ENCODE assay signal across 11 mouse cellular contexts in the genomic region with DNA sequence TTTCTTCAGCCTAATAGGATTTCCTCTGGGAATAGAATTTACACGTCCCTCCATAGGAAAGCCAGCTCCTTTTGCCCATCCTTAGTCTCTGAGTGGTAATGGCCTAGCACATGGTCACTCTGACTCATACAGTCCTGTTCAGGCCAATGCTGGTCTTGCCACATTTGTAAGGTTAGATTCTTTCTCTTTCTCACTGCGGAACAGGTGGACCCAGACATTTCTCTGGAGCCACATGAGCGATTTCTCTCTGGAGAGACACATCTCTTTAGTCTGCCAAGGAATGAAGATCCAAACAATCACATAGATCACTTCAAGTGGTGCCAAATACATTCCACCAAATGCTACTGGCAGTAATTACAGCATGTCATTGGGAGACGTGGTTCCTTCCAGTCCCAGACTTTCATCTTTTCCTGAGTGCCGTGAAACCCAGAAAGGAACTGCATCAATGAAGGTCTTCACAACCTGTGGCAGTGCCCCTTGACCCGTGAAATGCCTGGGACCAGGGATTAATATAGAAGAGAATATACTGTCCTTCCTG. TPM values are rescaled to one million over a fixed set of nuclear protein-coding genes. Genes with fewer than 3 reads are reported as not detected.
DNase-seq lines count a peak whose midpoint lies in the region; ATAC-seq lines count a peak whose summit lies in the region.
"Had no signal": no experiment of that assay in that cellular context is flagged by ENCODE, and none has a peak within 500 bp of the region (broad histone marks: within the 10 kb centered on the region; RNA-seq: fewer than 3 reads in every experiment).

No protein-coding gene starts in this region.

- peaks cover 14% of the 10 kb centered on the region for H3K27me3 ChIP-seq in heart, embryonic 13.5 days (replicated peaks)
- H3K27me3 ChIP-seq in hindbrain, embryonic 12.5 days = no peaks in the 10 kb centered on the region
- H3K27me3 ChIP-seq in midbrain, embryonic 16.5 days (ENCODE audit: control insufficient read depth, insufficient read depth, low read depth, low read length) = no peaks in the 10 kb centered on the region

- H3K36me3 ChIP-seq in heart, embryonic 13.5 days = no peaks in the 10 kb centered on the region
- H3K36me3 ChIP-seq in hindbrain, embryonic 12.5 days = no peaks in the 10 kb centered on the region
- H3K36me3 ChIP-seq in midbrain, embryonic 16.5 days (ENCODE audit: control insufficient read depth, insufficient read depth, low read length) = no peaks in the 10 kb centered on the region

- 66% methylated on average over 6 of the region's 6 CpGs for WGBS in heart, embryonic 13.5 days
- 57% methylated on average over 6 of the region's 6 CpGs for whole genome bisulfite sequencing in hindbrain, embryonic 12.5 days
- 38% methylated on average over 6 of the region's 6 CpGs for WGBS in midbrain, embryonic 16.5 days

- DNase-seq in heart, postnatal 4 days = no peak
- DNase-seq in cerebellum, adult 9-11 months = peak; percentile 39
- DNase-seq in layer of hippocampus, postnatal 25 days (ENCODE audit: extremely low spot score in 1 of 2, low spot score in 1 of 2) = no peak
- DNase-seq in lung, postnatal 4 days = no peak
- no peak for DNase-seq in layer of hippocampus, adult 11-12 months (ENCODE audit: low spot score)
- DNase-seq: heart, postnatal 10 days; thymus, adult 2 months had no signal

- H3K27ac ChIP-seq in heart, embryonic 13.5 days (replicated peaks) = no peak overlapping the region
- no peak overlapping the region for H3K27ac ChIP-seq in hindbrain, embryonic 12.5 days
- peak overlapping the region; percentile 79 for H3K27ac ChIP-seq in midbrain, embryonic 16.5 days (ENCODE audit: low read length)

- H3K4me1 ChIP-seq in heart, embryonic 13.5 days = peaks cover 6% of the 10 kb centered on the region
- H3K4me1 ChIP-seq in hindbrain, embryonic 12.5 days = peaks cover 10% of the 10 kb centered on the region
- peaks cover 19% of the 10 kb centered on the region for H3K4me1 ChIP-seq in midbrain, embryonic 16.5 days (ENCODE audit: control insufficient read depth, insufficient read depth, low read length)

- peak overlapping the region; percentile 83 for H3K4me2 ChIP-seq in heart, embryonic 13.5 days
- H3K4me2 ChIP-seq in hindbrain, embryonic 12.5 days (replicated peaks) = peak overlapping the region; percentile 84
- H3K4me2 ChIP-seq in midbrain, embryonic 16.5 days (ENCODE audit: low read length) = peak overlapping the region; percentile 65

- ATAC-seq in heart, embryonic 13.5 days (ENCODE audit: extremely low read depth, insufficient number of reproducible peaks, low FRiP score, low TSS enrichment) = no peak
- peak; percentile 17; the same call in 1 of the 2 replicates for ATAC-seq in hindbrain, embryonic 12.5 days (ENCODE audit: low FRiP score)
- peak; percentile 5; the same call in 1 of the 2 replicates for ATAC-seq in midbrain, embryonic 16.5 days
- ATAC-seq: lung, postnatal 0 days had no signal

- H3K4me3 ChIP-seq in heart, embryonic 13.5 days = peak overlapping the region; percentile 56; the same call in 1 of the 2 replicates
- 0 out of 2 replicates have a peak overlapping the region, but pooled peaks have one; percentile 58 for H3K4me3 ChIP-seq in hindbrain, embryonic 12.5 days
- H3K4me3 ChIP-seq in midbrain, embryonic 16.5 days (ENCODE audit: low read depth, low read length) = peak overlapping the region; percentile 56

- no peaks in the 10 kb centered on the region for H3K9me3 ChIP-seq in heart, embryonic 13.5 days
- no peaks in the 10 kb centered on the region for H3K9me3 ChIP-seq in hindbrain, embryonic 12.5 days (replicated peaks)
- H3K9me3 ChIP-seq in midbrain, embryonic 16.5 days (replicated peaks; ENCODE audit: control insufficient read depth, low read length, poor library complexity, severe bottlenecking) = no peaks in the 10 kb centered on the region

- no peak overlapping the region for H3K9ac ChIP-seq in heart, embryonic 13.5 days
- no peak overlapping the region for H3K9ac ChIP-seq in hindbrain, embryonic 12.5 days
- peak overlapping the region; percentile 67 for H3K9ac ChIP-seq in midbrain, embryonic 16.5 days (ENCODE audit: low read depth, low read length)

RNA-seq across cellular contexts. Expression of a gene that starts 0.8 kb away (rescaled TPM):
- polyA plus RNA-seq in heart, embryonic 13.5 days (2015; fragmentation: Nextera tagmentation; extraction: Ambion mirVana) = 0.72 and 0.85 TPM in 2 replicates
- under 1 TPM in 1 of 2 experiments, not detected in 1; 0.20 TPM for total RNA-seq in heart, postnatal 4 days (2021)
- 26.2 and 26.4 TPM in 2 replicates for polyA plus RNA-seq in hindbrain, embryonic 12.5 days (2016; fragmentation: Nextera tagmentation; extraction: Ambion mirVana)
- 97.3 and 104 TPM in 2 replicates for polyA plus RNA-seq in midbrain, embryonic 16.5 days (2015; fragmentation: Nextera tagmentation; extraction: Ambion mirVana)
- 10 to 100 TPM; 18.4 to 24.9 TPM for total RNA-seq in layer of hippocampus, postnatal 25 days (2021)
- polyA plus RNA-seq: thymus, adult 2 months had no signal

Comparison
In these comparisons a context has a peak if more than half of its experiments do, and no peak if none do; other contexts are left out.
1. RNA of a gene that starts 0.8 kb away (polyA plus RNA-seq): 97.3 to 104 TPM in midbrain, embryonic 16.5 days and 26.2 to 26.4 TPM in hindbrain, embryonic 12.5 days; 0.72 to 0.85 TPM in heart, embryonic 13.5 days; every median in the first group is over 10 times any median in the second.
2. Peak in every context shown above with its lines, with median percentiles within 50 percentile points of each other: H3K4me2 ChIP-seq and H3K4me3 ChIP-seq.